Mouse (Mus musculus) hindbrain, embryonic 14.5 days (tissue): Measurements from ENCODE around the gene Ppp3ca. TPM values are rescaled to one million over a fixed set of nuclear protein-coding genes. Genes with fewer than 3 reads are reported as not detected.

Experiments
- ATAC-seq: fragments of 200-750 bp; cut with Nextera tagmentation; 2 replicates; pipeline ENCODE4 v1.8.0; 2017; ENCODE audit warnings: moderate number of reproducible peaks, mild to moderate bottlenecking, moderate TSS enrichment, moderate library complexity; ENCODE audit not compliant: low FRiP score
- DNase-seq: peaks from one replicate; pipeline ENCODE4 v3.0.0-alpha.2; 2015; ENCODE audit warnings: low spot score
- H3K27ac ChIP-seq: fragments of 300-500 bp; sonication (generic); 2 replicates; pipeline ENCODE4 v1.5.1; 2014; ENCODE audit warnings: mild to moderate bottlenecking, moderate library complexity
- H3K27me3 ChIP-seq: fragments of 300-500 bp; sonication (generic); 2 replicates; pipeline ENCODE4 v1.6.1; 2014; ENCODE audit warnings: mild to moderate bottlenecking, low read length, mixed read lengths; ENCODE audit not compliant: control insufficient read depth, insufficient read depth
- H3K36me3 ChIP-seq: fragments of 300-500 bp; sonication (generic); replicated peaks from 2 replicates; pipeline ENCODE4 v1.6.1; 2014; ENCODE audit not compliant: control insufficient read depth, insufficient read depth
- H3K4me1 ChIP-seq: fragments of 300-500 bp; sonication (generic); replicated peaks from 2 replicates; pipeline ENCODE4 v1.6.1; 2014; ENCODE audit warnings: antibody characterized with exemption, low read length, mixed read lengths; ENCODE audit not compliant: control insufficient read depth, insufficient read depth
- H3K4me2 ChIP-seq: fragments of 300-500 bp; sonication (generic); replicated peaks from 2 replicates; pipeline ENCODE4 v1.6.1; 2014; ENCODE audit warnings: mild to moderate bottlenecking, moderate library complexity
- H3K4me3 ChIP-seq: fragments of 300-500 bp; sonication (generic); replicated peaks from 2 replicates; pipeline ENCODE4 v1.5.1; 2014; ENCODE audit warnings: mild to moderate bottlenecking, low read length
- H3K9ac ChIP-seq: fragments of 300-500 bp; sonication (generic); 2 replicates; pipeline ENCODE4 v1.6.1; 2014
- H3K9me3 ChIP-seq: fragments of 300-500 bp; sonication (generic); 2 replicates; pipeline ENCODE4 v1.6.1; 2016; ENCODE audit warnings: low read length; ENCODE audit not compliant: control insufficient read depth
- WGBS: fragments of 180-500 bp; shearing (Covaris S2); extraction: QIAGEN DNeasy Blood & Tissue Kit; methylation state at CpG from one replicate; pipeline ENCODE4 v1.1.7; 2014; 5-methylcytosine and 5-hydroxymethylcytosine counted together
- polyA plus RNA-seq: library from polyadenylated mRNA; unstranded; fragments of >200 nt; fragmentation: Nextera tagmentation; extraction: Ambion mirVana; gene quantifications from 2 replicates; pipeline ENCODE4 v1.2.1, GENCODE M21; 2014

Ppp3ca gene
- polyA plus RNA-seq, 1 experiment from 2014 or later, result 181 TPM

- no peak overlapping the region for H3K4me3 ChIP-seq
- no peaks in the 10 kb centered on the region for H3K36me3 ChIP-seq
- no peaks in the 10 kb centered on the region for H3K9me3 ChIP-seq
- DNase-seq (no peak), ATAC-seq (no peak)
- no peaks in the 10 kb centered on the region for H3K4me1 ChIP-seq
- no peaks in the 10 kb centered on the region for H3K27me3 ChIP-seq
- no peak overlapping the region for H3K9ac ChIP-seq
- 97% methylated on average over 4 of the region's 4 CpGs for WGBS
- H3K27ac ChIP-seq, result no peak overlapping the region
- no peak overlapping the region for H3K4me2 ChIP-seq
Observed at GRCm38 (mm10) chr3:136948142-136948541, 278.2 kb downstream of the Ppp3ca start.

GRCm38 (mm10) chr3:136951792-136952191 lies 281.9 kb downstream of the Ppp3ca start:
- Histone ChIP-seq H3K9ac (no peak overlapping the region), H3K27ac (no peak overlapping the region), H3K9me3 (no peaks in the 10 kb centered on the region), H3K36me3 (no peaks in the 10 kb centered on the region), H3K27me3 (no peaks in the 10 kb centered on the region), H3K4me1 (no peaks in the 10 kb centered on the region), H3K4me3 (no peak overlapping the region), H3K4me2 (no peak overlapping the region)
- WGBS, result 89% methylated on average over 1 of the region's 1 CpGs
- ATAC-seq (no peak), DNase-seq (no peak)

DNA sequence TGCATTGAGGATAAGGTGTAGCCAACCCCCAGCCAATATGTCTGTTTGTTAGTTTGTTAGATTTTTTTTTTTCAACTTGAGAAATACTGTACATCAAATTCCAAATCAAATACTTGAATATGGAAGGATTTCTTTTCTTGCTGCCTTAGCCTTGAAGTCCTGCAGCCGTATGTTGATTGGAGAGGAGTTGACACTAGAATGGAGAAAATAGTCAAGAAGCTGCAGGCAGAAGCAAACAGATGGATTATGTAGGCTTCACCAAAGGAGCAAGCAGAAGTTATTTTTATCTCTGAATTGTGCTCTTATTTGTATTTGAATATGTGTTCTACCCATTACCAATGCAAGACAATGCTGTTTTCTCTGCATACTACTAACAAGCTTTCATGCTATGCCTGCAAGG lies 282.9 kb downstream of the Ppp3ca start:
- Histone ChIP-seq H3K4me2 (no peak overlapping the region), H3K27me3 (no peaks in the 10 kb centered on the region), H3K4me3 (no peak overlapping the region), H3K4me1 (no peaks in the 10 kb centered on the region), H3K9me3 (no peaks in the 10 kb centered on the region), H3K27ac (no peak overlapping the region), H3K36me3 (no peaks in the 10 kb centered on the region), H3K9ac (no peak overlapping the region)
- ATAC-seq (no peak), DNase-seq (no peak)
- 94% methylated on average over 1 of the region's 1 CpGs for WGBS

GRCm38 (mm10) chr3:136955043-136955442 lies 285.1 kb downstream of the Ppp3ca start:
- Histone ChIP-seq H3K36me3 (no peaks in the 10 kb centered on the region), H3K4me3 (no peak overlapping the region), H3K27me3 (no peaks in the 10 kb centered on the region), H3K4me2 (no peak overlapping the region), H3K9ac (no peak overlapping the region), H3K9me3 (no peaks in the 10 kb centered on the region), H3K27ac (no peak overlapping the region), H3K4me1 (no peaks in the 10 kb centered on the region)
- ATAC-seq (no peak), DNase-seq (no peak)
- 92% methylated on average over 2 of the region's 2 CpGs for WGBS

DNA sequence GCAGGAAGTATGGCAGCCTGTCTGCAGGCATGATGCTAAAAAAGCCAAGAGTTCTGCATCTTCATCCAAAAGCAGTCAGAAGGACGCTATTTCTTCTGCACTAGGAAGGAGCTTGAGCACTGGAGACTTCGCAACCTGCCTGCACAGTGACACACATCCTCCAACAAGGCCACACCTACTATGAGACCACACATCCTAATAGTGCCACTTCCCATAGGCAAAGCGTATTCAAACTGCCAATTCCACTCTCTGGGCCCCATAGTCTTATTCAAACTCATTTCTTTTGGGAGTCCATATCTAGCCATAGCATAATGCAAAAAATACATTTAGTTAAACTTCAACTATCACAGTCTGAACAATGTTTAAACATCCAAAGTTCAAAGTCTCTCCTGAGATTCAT lies 290.4 kb downstream of the Ppp3ca start:
- no peaks in the 10 kb centered on the region for H3K9me3 ChIP-seq
- 93% methylated on average over 3 of the region's 3 CpGs for WGBS
- DNase-seq (no peak), ATAC-seq (no peak)
- H3K36me3 ChIP-seq, result no peaks in the 10 kb centered on the region
- no peak overlapping the region for H3K4me2 ChIP-seq
- no peaks in the 10 kb centered on the region for H3K27me3 ChIP-seq
- no peaks in the 10 kb centered on the region for H3K4me1 ChIP-seq
- no peak overlapping the region for H3K9ac ChIP-seq
- H3K4me3 ChIP-seq, result no peak overlapping the region
- no peak overlapping the region for H3K27ac ChIP-seq

- H3K4me2 ChIP-seq, result no peak overlapping the region
- DNase-seq (no peak), ATAC-seq (no peak)
- no peaks in the 10 kb centered on the region for H3K4me1 ChIP-seq
- H3K27ac ChIP-seq, result no peak overlapping the region
- no peaks in the 10 kb centered on the region for H3K9me3 ChIP-seq
- no peaks in the 10 kb centered on the region for H3K36me3 ChIP-seq
- WGBS, result 95% methylated on average over 5 of the region's 5 CpGs
- no peaks in the 10 kb centered on the region for H3K27me3 ChIP-seq
- no peak overlapping the region for H3K9ac ChIP-seq
- no peak overlapping the region for H3K4me3 ChIP-seq
Observed at GRCm38 (mm10) chr3:136966786-136967185, 296.9 kb downstream of the Ppp3ca start.

GRCm38 (mm10) chr3:136967510-136967909 lies 297.6 kb downstream of the Ppp3ca start:
- Histone ChIP-seq H3K9ac (no peak overlapping the region), H3K27me3 (no peaks in the 10 kb centered on the region), H3K9me3 (no peaks in the 10 kb centered on the region), H3K36me3 (no peaks in the 10 kb centered on the region), H3K4me1 (no peaks in the 10 kb centered on the region), H3K4me3 (no peak overlapping the region), H3K27ac (no peak overlapping the region), H3K4me2 (no peak overlapping the region)
- ATAC-seq (no peak), DNase-seq (no peak)
- 91% methylated on average over 2 of the region's 2 CpGs for WGBS

GRCm38 (mm10) chr3:136969796-136970195 lies 299.9 kb downstream of the Ppp3ca start:
- WGBS, result 84% methylated on average over 4 of the region's 4 CpGs
- ATAC-seq (no peak), DNase-seq (peak; percentile 40)
- H3K4me2 ChIP-seq, result no peak overlapping the region
- H3K4me3 ChIP-seq, result no peak overlapping the region
- H3K9me3 ChIP-seq, result no peaks in the 10 kb centered on the region
- H3K4me1 ChIP-seq, result no peaks in the 10 kb centered on the region
- no peak overlapping the region for H3K27ac ChIP-seq
- H3K9ac ChIP-seq, result no peak overlapping the region
- H3K36me3 ChIP-seq, result no peaks in the 10 kb centered on the region
- H3K27me3 ChIP-seq, result no peaks in the 10 kb centered on the region

DNA sequence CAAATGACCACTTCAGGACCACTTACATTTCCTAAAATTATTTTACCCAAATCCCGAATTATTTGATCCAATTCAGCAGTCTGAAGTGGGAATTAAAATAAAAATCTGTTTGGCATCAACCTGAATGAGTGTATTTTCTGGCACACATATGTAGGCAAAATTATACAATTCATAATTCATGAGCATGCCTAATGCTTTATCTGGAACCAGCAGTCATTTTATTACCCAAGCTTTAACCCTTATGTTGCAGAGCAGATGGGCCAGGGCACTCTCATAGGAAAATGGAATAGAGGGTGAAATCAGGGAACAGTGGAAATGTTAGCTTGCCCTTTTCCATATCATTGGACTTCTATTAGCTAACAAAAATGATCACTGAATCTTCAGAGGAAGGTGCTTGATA lies 307.9 kb downstream of the Ppp3ca start:
- Histone ChIP-seq H3K9ac (no peak overlapping the region), H3K27me3 (no peaks in the 10 kb centered on the region), H3K4me1 (no peaks in the 10 kb centered on the region), H3K36me3 (no peaks in the 10 kb centered on the region), H3K27ac (no peak overlapping the region), H3K9me3 (no peaks in the 10 kb centered on the region), H3K4me3 (no peak overlapping the region), H3K4me2 (no peak overlapping the region)
- WGBS, result 69% methylated on average over 1 of the region's 1 CpGs
- DNase-seq (no peak), ATAC-seq (no peak)

DNA sequence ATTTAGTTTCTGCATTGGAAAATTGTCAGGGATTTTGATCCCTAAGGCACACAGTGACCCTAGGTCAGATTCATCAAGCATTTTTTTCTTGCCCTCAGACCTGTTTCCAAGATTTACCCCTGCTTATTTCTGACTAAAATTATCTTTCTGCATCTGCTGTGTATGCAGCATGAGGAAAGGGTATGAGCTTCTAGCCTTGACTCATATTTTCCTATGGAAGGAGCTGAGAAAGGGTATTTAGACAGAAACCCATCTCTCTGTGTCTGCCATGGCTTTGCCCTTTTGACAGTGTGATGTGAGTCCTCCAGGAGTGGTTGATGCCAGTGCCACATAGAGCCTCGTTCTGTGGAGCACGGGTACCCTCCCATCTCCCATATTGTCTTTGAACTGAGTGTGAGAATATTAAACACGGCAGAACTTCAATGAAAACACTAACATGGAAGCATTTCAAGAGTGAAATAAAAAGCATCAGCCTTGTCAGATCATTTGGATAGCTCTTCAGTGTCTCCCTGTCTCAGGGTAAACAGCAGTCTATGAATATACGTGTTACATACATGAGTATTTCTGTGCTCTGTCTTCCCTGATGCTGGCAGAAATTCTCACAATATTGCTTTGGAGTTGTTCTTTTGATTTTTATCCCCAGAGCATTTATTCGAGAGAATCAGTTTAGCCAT lies 311.1 kb downstream of the Ppp3ca start:
- no peak overlapping the region for H3K4me2 ChIP-seq
- 90% methylated on average over 5 of the region's 5 CpGs for WGBS
- H3K27me3 ChIP-seq, result no peaks in the 10 kb centered on the region
- no peak overlapping the region for H3K27ac ChIP-seq
- DNase-seq, result no peak
- no peak for ATAC-seq
- no peaks in the 10 kb centered on the region for H3K36me3 ChIP-seq
- no peak overlapping the region for H3K4me3 ChIP-seq
- no peak overlapping the region for H3K9ac ChIP-seq
- H3K4me1 ChIP-seq, result no peaks in the 10 kb centered on the region
- 0 out of 2 replicates have a peak, but pooled peaks cover 3% of the 10 kb centered on the region for H3K9me3 ChIP-seq
